Mouse (Mus musculus): ENCODE data around the gene Itgb1.

Gene Itgb1

DNA sequence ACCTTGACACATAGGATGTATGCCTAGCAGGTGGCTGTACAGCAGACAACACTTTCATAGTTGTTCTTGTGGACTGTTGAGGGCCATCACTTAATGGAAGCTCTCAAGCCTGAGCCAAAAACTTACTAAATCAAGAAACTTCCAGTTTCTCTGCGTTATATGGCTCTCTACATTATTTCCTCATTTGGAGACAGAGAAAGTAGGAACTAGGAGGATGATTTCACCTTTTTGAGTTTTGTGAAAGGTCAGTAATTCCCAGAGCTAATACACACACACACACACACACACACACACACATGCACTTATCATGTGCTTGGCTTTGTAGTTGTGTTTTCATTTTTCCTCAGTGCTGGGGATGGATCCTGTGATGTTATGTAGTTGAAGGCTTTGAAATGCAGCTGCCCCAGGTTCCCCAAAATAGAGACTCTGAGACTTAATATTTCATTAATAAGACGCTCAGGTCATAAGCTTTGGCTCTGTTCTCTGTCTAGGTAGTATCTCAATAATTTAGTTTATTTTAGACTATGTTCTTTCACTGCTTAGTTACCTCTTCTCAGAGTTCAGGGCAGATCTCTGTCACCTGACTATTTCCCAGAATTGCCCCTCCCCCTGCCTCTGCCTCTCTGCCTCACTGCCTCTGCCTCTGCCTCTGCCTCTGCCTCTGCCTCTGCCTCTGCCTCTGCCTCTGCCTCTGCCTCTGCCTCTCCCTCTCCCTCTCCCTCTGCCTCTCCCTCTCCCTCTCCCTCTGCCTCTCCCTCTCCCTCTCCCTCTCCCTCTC is 4.7 kb upstream of the Itgb1 start:
- in situ Hi-C loops (cut with MboI, MseI) = loop anchor here (10.0 to 25.0 kb wide), 2 partner anchors 166 to 1718 kb away; partner anchors contain the start of gene Rbm34

DNA sequence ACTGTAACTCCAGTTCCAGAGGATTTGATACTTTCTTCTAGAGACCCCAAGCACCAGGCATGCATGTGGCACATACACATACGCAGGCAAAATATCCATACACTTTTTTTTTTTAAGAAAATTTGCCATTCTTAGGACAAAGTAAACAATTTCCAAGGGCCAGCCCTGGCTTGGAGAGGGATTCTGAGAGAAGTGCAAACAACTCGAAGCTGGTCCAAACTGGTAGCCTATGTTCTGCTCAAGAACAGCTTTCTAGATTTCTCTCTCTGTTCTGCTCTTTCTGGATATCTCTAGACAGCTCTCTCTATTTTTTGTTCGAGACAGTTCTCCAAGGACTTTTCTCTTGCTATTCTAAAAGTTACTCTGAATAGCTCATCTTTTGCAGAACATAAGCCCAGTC is 3.5 kb upstream of the Itgb1 start:
- in situ Hi-C loops (cut with MboI, MseI) = loop anchor here (10.0 to 25.0 kb wide), 2 partner anchors 167 to 1720 kb away; partner anchors contain the start of gene Rbm34

DNA sequence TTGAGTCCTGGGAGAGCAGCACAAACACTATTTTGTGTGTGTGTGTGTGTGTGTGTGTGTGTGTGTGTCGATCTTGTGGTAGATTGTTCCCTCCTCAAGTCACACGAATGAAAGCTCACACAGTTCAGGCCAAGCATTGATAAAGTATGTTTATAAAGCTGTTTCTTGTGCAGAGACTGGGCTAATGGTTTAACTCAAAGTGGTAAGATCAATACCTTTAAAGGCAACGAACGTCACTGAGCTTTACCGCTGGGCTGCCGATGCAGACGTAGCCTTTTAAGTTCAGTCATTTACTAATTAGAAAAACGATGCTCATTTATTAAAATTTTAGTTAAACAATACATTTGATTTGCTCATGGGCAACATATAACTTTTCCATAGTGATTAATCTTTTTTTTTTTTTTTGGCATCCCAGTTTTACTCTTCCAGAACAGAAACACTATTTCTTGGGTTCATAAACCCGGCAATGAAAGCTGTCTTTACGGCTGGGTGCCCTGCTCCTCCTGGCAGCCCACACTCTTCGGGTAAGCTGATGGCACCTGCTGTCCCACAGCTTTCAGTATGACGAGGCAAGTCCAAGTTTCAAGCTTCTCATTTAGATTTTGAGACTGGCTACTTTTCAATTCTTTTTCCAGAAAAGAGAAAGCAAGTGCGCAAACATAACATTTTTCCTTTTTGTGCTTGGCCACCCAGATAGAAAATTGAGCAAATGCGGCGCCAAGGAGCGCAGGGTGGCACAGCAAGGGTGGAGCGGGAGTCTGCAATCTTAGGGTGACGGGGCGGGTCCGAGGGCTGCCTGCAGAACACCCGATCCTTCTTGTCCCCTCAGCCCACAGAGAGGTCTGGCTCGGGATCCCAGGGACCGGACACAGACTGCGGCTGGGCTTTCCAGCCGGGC is 596 bp upstream of the Itgb1 start:
- in situ Hi-C loops (cut with MboI, MseI) = loop anchor here (5.0 to 25.0 kb wide), 3 partner anchors 38 to 1723 kb away; partner anchors contain the start of gene Rbm34

DNA sequence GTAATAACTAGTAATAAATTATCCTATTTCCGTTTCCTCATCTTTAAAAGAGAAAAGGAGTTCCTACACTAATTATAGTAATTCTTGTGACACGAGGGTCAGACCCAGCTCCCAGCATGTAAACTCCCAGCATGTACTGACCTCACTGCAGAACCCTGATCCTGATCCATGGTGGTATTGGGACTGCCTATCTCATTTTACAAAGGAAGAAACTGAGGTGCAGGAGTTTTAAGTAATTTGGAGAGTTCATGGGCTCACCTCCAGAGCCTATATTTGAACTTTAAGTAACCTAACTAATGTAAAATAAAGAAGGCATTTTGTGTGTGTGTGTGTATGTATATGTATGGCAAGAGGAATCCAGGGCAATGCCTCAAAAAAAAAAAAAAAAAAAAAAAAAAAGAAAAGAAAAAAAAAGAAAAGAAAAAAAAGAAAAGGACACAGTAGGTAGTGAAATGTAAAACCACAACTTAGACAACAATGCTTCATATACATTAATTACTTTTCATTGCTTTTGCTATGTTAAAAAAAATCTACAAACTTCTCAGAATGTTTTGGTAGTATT is 1.1 kb downstream of the Itgb1 start:
- in situ Hi-C loops (cut with MboI, MseI) = loop anchor here (5.0 to 25.0 kb wide), 3 partner anchors 39 to 1724 kb away; partner anchors contain the start of gene Rbm34

DNA sequence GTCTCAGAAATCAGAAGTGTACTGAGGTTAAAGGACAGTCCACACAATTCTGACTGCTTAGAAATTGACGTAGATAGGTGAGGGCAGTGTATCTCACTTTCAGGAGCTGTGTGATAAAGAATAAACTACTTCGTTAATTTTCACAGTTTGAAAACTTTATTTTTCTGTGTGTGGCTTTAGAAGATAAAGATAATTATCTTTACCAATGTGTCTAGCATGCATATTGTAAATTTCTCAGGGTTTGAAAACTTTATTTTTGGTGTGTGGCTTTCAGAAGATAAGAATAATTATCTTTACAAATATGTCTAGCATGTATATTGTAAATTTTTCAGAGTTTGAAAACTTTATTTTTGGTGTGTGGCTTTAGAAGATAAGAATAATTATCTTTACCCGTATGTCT is 3.2 kb downstream of the Itgb1 start:
- in situ Hi-C loops (cut with MboI, MseI) = loop anchor here (5.0 to 25.0 kb wide), 3 partner anchors 41 to 1726 kb away; partner anchors contain the start of gene Rbm34

DNA sequence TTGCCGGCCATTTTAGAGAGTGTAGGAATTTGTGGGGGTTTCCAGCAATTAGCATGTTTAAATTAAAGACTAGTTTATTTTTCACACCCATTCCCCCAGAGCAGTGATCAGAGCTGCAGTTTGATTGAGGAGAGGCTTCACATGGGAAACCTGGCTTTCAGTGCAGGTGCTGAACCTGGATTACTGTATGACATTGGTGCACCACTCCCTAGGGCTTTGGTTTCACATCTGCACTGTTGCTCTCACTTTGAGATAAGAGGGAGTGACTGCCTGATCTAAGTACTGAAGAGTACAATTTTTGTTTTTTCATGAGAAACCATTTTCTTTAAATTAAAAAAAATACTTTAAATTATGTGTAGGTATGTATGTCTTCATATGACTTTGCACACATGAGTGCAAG is 4.6 kb downstream of the Itgb1 start:
- in situ Hi-C loops (cut with MboI, MseI) = loop anchor here (25.0 kb wide), 1 partner anchor 1728 kb away; the partner anchor contains the start of gene Rbm34

DNA sequence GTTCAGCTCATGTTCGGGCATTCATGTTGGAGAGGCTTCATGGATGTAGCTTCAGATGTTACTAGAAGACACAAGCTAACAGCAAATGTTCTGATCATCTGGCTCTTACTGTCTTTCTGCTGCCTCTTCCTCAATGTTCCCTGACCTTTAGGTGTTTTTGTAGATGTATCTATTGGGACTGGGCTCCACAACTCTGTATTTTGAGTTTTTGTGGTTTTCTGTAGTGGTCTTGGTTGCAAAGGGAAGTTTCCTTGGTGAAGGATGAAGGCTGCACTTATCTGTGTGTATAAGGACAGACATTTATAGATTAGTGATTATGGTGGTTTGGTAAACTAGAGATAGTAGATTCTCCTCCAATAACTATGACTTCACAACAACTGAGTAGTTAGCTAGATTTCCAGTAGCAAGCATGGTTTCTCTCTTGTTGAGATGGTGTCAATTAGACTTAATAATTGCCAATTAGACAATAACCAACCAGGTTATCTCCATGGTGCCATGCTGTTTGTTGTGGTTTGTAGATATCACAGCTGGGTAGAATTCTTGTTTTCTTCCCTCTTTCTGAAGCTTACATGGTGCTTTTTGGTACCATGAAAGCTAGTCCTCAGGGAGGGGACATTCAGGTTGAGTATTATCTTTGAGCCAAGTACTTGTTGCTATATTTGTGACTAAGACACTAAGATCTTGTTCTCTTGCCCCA is 11.4 kb downstream of the Itgb1 start:
- in situ Hi-C loops (cut with MboI, MseI) = loop anchor here (25.0 kb wide), 1 partner anchor 1735 kb away; the partner anchor contains the start of gene Rbm34

DNA sequence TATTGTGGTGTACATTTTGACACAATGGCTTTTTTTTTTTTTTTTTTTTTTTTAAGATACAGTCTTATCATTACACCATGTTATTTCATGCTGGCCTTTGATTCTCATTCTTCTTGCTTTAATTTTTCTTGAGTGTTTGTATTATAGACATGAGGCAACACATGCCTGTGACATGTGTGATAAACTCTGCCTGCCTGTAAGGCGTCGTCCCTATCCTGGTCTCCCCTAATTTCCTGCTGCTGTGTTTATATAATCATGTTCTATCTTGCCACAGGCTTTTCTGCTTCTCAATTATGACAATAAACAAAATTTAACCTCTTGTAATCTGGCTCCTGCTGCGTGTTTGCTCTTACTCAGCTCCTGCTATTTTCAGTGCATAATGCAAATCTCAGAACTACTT is 12.5 kb downstream of the Itgb1 start:
- in situ Hi-C loops (cut with MboI, MseI) = loop anchor here (25.0 kb wide), 1 partner anchor 1736 kb away; the partner anchor contains the start of gene Rbm34

DNA sequence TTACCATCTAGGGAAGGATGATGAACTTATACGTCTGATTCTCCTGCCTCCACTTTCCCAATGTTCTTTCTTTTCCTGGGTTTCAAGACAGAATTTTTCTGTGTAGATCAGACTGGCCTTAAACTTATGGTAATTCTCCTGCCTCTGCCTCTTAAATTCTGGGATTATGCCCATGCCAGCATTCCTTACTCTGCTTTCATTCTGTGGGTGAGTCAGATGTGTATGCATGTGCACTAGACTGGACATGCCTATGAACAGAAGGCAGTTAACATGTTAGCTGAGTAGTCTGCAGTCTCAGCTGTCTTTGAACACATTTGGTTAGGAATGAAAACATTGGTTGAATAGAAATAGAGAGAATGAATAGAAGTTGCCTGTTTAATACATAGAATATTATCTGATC is 18.9 kb downstream of the Itgb1 start:
- in situ Hi-C loops (cut with MboI, MseI) = loop anchor here (10.0 kb wide), 1 partner anchor 170 kb away; no protein-coding TSS in a partner anchor

DNA sequence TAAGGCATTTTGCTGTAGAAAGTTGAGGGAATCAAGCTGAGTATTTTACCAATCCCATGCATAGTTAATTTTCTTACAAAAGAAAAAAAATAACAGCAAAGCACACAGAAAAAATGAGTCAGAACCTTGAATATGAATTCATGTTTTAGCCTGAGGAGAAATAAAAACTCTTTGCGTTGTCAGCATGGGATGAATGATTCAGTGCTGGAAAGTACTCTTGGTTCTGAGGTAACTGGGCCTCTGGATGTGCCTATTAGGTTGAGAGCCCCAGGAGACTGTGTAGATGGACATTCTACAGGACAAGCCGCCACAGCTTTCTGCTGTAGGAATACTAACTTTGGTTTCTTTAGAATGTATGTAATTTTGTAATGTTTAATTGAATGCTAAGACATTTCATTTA is 19.4 kb downstream of the Itgb1 start:
- in situ Hi-C loops (cut with MboI, MseI) = loop anchor here (10.0 kb wide), 1 partner anchor 170 kb away; no protein-coding TSS in a partner anchor

DNA sequence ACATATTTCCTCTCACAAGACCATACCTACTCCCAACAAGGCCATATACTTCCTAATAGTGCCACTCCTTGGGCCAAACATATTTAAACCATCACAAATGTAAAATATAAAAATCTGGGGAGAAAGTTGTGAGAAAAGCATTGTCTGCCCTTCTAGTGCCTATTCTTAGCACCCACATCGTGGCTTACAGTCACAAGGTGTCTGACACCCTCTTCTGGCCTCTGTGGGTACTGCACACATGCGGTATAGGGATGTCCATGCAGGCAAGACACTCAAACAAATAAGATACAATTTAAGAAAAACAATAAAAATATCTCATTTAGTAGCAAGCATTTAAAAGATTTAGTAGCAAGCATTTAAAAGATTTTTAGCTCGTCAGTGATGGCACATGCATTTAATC is 23.8 kb downstream of the Itgb1 start:
- in situ Hi-C loops (cut with MboI, MseI) = loop anchor here (10.0 kb wide), 1 partner anchor 174 kb away; no protein-coding TSS in a partner anchor

DNA sequence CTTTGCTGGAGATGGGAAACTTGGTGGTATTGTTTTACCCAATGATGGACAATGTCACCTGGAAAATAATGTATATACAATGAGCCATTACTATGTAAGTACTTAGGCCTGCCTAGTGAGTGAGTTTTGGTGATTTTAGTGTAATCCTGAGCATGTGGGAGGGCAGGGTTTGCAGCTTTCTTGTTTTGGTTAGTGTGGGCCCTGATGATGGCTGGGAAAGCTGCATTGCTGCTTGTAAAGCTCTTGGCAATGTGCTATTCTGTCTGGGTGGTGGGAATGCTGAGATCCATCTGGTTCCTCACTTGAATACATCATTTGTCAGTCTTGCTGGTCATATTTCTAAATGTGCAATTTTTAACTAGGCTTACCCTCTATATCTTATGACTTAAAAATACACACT is 30.7 kb downstream of the Itgb1 start:
- in situ Hi-C loops (cut with MboI, MseI) = loop anchor here (10.0 kb wide), 1 partner anchor 201 kb away; no protein-coding TSS in a partner anchor

DNA sequence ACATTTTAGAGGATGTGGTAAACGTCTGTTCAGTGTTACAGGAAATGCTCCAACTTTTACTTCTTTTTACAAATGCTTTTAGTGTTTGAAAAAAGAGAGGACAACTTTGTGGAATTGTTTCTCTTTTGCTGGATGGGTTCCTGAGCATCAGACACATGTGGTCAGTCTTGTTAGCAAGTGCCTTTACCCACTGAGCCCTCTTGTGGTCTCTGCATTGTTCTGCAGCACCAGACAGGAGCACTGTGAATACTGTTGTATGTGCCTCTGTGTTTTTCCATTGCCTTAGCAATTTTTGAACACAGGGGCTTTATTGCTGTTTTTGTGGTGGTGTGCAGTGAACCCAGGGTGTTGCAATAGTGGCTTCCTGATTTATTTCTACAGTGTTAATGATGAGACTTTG is 39.4 kb downstream of the Itgb1 start:
- in situ Hi-C loops (cut with MboI, MseI) = no loop called here

DNA sequence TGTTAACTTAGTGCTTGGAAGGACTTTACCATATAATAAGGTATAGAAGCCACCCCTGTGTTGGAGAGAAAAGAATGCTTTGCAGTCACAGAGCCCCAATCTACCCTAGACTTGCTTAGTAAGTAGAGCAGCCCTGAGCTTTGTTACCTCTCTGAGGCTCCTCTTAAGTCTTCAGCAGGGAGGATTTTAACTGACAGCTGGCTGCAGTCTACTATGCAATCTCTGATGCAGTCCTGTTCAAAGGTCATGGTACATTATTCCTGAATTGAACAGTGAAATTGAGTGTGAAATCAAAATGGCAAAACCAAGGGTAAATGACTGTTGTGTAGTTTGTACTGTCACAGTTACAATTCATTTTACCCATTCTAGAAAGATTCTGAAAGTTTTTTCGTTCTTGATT is 41.8 kb downstream of the Itgb1 start:
- in situ Hi-C loops (cut with MboI, MseI) = no loop called here

DNA sequence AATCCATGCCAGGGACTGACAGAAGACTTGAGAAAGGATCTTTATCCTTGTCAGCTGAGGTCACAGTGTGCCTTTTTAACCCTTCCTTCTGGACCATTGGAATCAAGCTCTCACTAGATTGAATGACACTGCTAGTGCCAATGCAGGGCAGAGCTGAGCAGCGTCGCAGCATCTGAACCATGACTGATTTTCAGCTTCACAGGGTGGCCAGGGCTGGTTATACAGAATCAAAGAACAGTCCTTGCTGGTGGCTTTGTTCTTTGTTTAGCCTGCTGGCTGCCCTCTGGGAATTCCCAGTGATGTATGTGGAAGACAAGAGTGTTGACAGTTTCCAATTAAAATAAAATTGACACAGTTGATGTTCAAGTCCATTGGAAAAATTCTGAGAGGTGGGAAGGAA is 46.8 kb downstream of the Itgb1 start:
- in situ Hi-C loops (cut with MboI, MseI) = no loop called here

DNA sequence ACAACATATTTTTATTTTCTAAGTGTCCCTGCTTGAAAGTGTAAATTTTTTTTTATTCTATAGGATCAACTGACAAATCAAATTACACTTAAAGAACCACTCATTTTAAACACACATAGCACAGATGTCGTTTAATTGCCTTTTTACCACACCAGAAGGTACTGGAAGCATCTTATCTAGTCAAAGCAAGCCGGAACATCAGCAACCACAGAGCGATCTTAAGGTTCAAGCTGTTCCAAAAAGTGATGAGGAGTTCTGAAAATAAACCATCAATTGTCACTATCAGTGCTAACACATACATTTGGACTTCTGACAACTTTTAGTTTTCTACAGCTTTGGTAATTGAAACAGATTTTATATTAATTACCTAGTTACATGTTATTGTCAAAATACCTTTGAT is 48.7 kb downstream of the Itgb1 start:
- in situ Hi-C loops (cut with MboI, MseI) = no loop called here

DNA sequence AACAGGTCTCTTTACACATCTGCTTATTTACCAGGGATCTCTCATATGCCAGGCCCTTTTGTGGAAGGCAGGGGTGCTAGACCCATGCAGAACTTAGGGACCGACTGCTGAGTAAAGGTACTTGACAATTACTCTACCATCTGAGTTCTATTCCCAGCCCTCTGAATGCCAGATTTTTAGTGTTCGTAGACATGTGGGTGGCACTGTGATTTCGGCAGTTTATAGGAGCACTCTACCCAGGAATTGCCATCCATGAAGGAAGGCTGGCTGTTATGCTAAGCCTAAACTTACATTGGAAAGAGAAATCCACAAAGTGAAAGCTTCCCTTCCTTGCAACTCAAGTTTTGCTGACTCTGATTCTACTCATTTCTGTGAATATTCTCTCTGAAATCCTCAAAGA is 50.2 kb downstream of the Itgb1 start:
- in situ Hi-C loops (cut with MboI, MseI) = no loop called here

Measured in T-helper 2 cell (primary cell).